Mouse (Mus musculus) ovary, postnatal 36 days (tissue): Measurements from ENCODE around the gene Mid1.

Source experiments
- DNase-seq: peaks from one replicate; pipeline ENCODE4 v3.0.0; 2022; ENCODE audit warnings: low spot score, mixed read lengths

Mid1 gene

GRCm38 (mm10) chrX:169813673-169814072 lies 128.7 kb downstream of the Mid1 start:
- no peak for DNase-seq

DNA sequence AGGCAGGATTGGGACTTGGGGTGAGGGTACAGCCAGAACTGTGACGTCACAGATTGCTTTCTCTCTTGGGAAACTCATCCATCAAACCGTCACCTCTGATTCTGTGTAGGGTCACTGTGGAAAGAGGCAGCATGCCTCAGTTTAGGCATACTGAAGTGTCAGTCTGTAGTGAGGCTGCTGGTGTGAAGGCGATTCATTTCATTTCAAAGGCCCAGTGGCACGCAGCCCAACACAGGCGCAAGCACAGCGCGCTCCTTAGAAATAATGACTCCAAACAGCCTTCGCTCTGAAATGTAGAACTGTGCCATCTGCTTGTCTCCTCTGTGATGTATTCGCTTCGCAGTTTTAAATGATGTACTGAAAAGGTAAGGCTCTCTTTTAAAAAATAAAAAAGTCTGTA lies 141.9 kb downstream of the Mid1 start:
- no peak for DNase-seq

DNA sequence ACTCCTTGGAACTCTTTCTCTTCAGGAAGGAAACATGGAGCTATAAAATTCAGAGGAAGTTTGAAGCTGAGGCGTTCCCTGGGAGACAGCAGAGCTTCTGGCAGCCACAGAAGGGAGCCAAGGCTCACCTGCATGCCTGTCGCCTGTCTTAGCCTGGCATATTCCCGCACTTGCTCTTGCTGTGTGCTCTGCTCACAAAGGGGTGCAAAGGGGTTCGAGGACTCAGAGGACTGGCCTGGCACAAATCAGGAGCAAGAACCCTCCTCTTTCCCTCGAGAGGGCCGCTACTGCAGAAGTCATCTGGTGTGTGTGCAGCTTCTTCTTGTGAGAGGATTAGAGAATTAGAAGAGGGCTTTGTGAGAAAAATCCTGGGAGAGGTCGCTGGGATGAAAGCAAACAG lies 142.7 kb downstream of the Mid1 start:
- no peak for DNase-seq

- DNase-seq = no peak
Measured at GRCm38 (mm10) chrX:169828136-169828535, 143.1 kb downstream of the Mid1 start.

DNA sequence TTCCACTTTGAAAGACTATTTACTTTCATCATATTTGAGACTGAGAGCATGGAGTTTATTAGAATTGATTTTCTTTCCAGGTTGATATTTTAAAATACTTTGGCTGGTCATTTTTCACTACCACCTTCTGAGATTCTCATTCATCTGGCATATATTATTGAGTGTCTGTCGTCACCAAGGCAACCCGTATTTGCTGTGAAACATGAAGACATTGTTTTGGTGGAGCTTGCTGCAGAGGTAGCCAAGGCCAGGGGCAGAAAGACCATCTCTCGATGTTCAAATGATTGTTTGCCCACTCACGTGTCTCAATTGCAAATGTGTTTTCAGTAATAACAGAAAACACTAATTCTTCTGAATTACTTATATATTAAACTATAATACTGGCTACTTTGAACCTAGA lies 145.1 kb downstream of the Mid1 start:
- no peak for DNase-seq

DNA sequence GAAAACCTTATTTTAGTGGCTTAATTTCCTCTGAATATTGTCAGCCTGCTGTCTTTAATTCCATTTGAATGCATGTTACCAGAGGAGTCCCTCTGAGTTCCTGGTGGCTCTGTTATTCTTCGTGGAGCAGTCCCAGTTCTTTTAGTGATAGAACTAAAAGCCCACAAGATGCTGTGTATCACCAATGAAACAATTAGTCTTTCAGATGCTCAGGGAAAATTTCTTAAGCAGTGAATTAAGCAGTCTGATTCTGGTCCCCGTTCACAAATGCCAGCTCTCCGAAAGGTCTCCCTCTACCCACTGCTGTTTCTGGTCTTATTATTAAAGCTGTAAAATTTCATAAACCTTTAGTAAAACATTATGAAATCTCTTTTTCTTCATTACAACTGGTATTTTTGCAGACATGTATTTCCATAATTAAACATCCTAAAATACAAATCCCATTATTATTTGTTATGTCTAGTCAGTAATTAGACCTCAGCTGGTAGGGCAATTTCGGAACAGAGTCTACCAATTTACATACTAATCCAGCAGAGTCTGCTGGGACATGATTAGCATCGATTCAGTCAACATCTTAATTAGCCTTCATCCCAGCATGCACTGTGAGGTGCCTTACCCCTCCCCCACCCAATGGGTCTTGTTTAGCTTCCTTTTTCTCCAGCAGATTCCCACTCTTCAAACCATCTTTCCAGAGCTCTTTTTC lies 153.1 kb downstream of the Mid1 start:
- DNase-seq = no peak

DNA sequence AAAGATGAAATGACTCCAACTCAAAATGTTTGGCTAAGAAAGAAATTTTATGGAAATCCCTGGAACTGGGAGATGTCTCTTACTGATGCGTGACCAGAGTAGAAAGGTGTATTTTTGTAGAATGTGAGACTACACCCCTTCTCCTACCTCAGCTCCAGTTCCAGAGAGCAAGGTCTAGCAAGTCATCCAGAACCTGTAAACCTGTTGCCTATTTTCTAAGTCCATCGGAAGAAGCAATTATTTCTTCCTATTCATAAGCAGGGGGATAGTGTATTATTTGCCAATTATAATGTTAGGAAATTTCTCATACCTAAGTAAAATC lies 153.6 kb downstream of the Mid1 start:
- DNase-seq = no peak

- no peak for DNase-seq
Measured at GRCm38 (mm10) chrX:169843267-169843666, 158.3 kb downstream of the Mid1 start.

DNA sequence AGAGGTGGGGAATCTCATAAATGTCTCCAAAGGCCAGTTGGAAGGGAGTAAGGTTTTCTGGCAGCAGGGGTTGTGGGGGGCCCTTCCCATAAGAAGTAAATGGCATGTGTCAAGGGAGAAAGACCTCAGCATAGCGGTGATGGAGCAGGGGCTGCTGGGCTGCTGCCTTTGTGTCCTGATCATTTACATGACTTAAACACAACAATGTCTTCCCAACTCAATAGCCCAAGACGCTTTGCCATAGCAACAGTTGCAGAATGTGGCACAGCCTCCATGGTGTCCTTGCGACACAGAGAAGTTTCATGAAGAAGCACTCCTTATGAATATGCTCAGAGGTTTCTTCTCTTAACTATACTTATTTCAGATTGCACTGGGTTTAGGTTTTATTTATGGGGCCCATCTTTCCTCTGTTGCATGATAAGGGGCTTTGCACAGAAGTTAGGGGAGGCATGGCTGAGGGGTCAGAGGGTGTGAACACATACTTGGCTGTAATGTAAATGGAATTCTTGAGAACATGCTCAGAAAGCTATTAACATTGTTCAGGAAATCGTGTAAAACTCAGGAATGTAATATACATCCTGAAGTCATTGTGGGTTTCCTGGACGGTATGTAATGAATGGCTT lies 159.3 kb downstream of the Mid1 start:
- DNase-seq = no peak

- DNase-seq = no peak
Measured at GRCm38 (mm10) chrX:169846187-169846586, 161.2 kb downstream of the Mid1 start.

DNA sequence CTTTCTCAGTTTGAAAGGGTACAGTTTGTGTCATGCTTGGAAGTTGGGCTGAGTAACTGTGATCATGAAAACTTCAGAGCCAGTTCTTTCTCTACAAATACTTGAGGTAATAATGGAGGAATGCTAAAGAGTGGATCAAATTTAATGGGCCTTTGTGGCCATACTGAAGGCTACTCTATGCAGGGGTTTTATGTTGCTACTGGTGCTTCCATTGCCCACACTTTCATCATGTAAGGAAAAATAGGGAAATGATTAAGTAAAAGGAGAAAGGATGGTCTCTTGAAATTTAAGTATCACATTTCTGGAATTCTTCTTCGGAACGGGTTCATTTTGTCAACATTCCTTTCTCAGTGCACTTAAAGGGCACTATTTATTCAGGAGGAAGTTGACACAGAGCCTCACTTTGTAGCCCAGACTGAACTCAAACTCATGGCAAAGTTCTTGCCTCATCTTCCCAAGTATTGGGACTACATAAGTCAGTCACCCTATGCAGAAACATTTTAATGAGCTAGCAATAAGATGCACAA lies 176.3 kb downstream of the Mid1 start:
- no peak for DNase-seq

- no peak for DNase-seq
Measured at GRCm38 (mm10) chrX:169862440-169862839, 177.4 kb downstream of the Mid1 start.

- DNase-seq = peak; percentile 6
Measured at GRCm38 (mm10) chrX:169862848-169863247, 177.8 kb downstream of the Mid1 start.

GRCm38 (mm10) chrX:169863841-169864240 lies 178.8 kb downstream of the Mid1 start:
- no peak for DNase-seq

GRCm38 (mm10) chrX:169868223-169868622 lies 183.2 kb downstream of the Mid1 start:
- DNase-seq = no peak

DNA sequence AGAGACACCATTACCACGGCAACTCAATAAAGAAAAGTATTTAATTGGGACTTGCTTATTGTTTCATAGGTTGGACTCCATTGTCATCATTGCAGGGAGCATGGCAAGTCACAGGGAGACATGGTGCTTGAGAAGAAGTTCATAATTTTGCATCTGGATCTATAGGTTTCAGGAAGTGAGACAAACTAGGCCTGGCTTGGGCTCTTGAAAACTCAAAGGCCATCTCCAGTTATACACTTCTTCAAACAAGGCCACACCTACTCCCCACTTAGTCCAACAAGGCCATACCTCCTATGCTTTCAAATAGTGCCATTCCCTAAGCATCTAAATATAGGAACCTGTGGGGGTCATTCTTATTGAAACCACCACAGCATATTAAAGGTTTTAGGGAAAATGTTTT lies 189.5 kb downstream of the Mid1 start:
- DNase-seq = no peak

DNA sequence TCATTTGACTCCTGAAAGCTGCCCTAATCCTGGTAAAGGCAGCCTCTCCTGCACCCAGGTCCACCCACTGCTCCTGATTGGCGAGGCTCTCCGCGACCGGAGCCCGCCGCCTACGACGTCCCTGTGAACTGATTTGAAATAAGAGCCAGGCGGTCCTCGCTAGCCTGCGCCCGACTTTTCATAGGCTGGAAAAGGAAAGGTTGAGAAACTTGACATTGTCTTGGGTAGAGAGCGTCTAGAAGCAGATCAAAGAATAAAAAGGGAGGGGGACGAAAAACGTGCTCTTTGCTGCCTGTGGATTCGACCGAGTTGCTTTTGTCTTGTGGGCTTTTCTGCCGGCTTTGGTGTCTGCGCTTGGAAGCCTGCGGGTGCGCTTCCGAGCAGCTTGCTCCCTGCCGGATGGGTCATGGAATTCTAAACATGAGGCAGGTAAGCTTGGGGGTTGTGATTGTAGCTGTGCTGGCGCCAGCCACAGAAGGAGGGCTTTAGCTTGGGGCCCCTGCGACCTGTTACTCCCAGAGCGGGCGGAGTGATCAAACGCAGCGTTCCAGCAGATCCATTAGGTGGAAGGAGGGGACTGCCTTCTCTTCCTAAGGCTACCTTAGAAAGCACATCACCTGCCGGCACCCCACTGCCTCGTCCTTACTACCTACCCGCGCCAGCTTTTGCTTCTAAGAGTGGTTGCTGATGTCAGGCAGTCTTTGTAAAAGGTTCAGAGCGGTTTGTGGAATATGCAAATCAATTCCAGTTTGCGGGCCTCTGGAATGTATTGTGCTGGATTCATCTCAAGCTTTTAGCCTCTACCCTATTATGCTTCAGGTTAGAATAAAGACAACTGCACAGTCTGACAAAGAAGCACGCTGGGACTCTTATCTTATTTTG lies 194.7 kb downstream of the Mid1 start:
- peak; percentile 74 for DNase-seq

DNA sequence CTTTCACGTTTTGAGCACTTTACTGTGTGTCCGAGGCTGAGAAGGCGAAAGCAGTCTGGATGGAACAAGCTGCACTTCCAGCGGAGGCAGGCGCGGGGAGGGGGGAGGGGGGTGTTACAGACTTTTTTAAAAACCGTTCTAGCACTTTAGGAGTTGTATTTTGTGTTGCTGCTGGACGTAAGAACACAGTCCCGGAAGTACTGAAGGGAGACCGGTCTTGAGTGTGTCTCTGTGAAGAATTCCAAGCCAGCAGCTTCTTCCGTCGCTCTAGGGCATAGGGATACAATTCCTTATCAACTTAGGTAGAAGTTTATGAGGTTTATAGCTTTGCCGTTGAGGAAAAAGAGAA lies 195.3 kb downstream of the Mid1 start:
- DNase-seq = no peak

DNA sequence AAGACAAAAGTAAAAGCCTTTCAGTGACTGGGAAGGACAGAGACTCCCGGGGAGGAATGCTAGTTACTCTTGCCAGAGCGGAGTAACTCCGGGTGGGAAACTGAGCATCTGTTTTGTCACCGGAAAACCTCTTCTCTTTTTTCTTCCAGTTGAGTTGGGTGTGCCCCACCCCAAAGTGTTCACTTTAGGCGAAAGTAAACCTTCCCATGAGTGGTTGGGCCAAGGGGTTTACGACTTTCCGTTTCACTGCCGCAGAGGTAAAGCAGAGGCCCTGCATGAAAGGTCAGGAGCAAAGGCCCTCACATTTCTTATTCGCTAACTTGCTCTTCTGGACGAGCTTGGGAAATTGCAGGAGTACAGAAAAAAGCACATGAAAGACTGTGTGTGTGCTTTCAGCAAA lies 195.8 kb downstream of the Mid1 start:
- DNase-seq = no peak

- no peak for DNase-seq
Measured at GRCm38 (mm10) chrX:169881253-169882219, 196.5 kb downstream of the Mid1 start.

GRCm38 (mm10) chrX:169882220-169882609 lies 197.2 kb downstream of the Mid1 start:
- no peak for DNase-seq
